Mouse (Mus musculus): ENCODE results near the gene Atp23. TPM values are rescaled to one million over a fixed set of nuclear protein-coding genes. Genes with fewer than 3 reads are reported as not detected.

Gene Atp23
- polyA plus RNA-seq, 2 experiments: 4.1 to 7.9 TPM

DNA sequence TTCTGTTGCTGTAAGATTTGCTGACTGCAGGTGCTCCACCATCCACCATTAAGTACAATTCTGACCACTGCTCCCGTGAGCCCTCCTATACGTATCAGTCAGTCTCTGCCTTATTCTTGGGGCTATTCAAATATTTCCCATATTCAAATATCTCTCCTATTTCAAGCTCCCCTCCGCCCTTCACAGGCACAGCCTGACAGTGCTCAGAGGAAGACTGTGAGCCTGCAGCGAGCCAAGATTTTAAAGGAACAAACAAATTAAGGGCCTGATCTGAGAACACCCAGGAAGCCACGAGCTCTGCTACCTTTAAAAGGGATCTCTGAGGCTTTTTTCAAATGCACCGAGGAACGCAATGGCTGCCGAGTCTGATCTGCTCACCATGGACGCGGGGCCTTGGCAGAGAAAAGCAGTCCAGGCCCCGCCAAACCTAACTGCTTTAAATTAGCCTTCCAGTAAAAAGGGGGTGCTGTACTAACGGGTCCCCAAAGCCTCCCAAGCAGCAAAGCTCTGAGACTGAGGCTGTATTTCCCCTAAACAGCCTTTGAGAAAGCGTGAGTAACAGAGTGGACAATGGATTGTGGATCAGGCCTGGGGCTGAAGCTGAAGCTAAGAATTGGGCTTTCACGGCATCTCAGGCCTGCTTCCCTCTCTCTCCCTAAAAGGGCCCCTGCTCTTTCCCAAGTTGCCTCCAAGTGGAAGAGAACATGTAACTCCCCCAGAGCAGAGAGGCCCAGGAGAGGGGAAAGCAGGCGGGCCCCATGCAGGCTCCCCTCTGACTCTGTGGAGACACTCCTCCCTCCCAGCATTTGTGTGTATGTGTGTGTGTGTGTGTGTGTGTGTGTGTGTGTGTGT is 29.3 kb upstream of the Atp23 start:
- no peaks in the 10 kb centered on the region for H3K9me3 ChIP-seq (ENCODE audit: control insufficient read depth, low read length)
- no peak overlapping the region for H3K4me2 ChIP-seq (ENCODE audit: low read depth)
- H3K27me3 ChIP-seq (ENCODE audit: control insufficient read depth, insufficient read depth, low read length): peaks cover 21% of the 10 kb centered on the region
- whole genome bisulfite sequencing (ENCODE audit: insufficient replicate concordance): 63% methylated on average over 15 of the region's 15 CpGs
- DNase-seq (ENCODE audit: low read depth in 3 of 3, low spot score in 3 of 3): no peak
- no peak overlapping the region for H3K9ac ChIP-seq (replicated peaks)
- ATAC-seq (ENCODE audit: insufficient read depth): no peak
- peaks cover 0 to 6% of the 10 kb centered on the region in 2 experiments; a peak in 2 of 4 replicates for H3K4me1 ChIP-seq (replicated peaks; ENCODE audit: control insufficient read depth in 2 of 2, insufficient read depth in 2 of 2, low read length in 1 of 2)
- H3K27ac ChIP-seq: no peak overlapping the region
- no peak overlapping the region for H3K4me3 ChIP-seq (ENCODE audit: insufficient read depth in 1 of 2, low read depth in 2 of 2, low read length in 2 of 2)
- H3K36me3 ChIP-seq (replicated peaks; ENCODE audit: control insufficient read depth, insufficient read depth, low read depth): no peaks in the 10 kb centered on the region
- TF ChIP-seq EP300 (IDR thresholded peaks at IDR 0.05; ENCODE audit: low read depth) (no peak), CTCF (IDR thresholded peaks at IDR 0.05; ENCODE audit: low read depth) (no peak)

DNA sequence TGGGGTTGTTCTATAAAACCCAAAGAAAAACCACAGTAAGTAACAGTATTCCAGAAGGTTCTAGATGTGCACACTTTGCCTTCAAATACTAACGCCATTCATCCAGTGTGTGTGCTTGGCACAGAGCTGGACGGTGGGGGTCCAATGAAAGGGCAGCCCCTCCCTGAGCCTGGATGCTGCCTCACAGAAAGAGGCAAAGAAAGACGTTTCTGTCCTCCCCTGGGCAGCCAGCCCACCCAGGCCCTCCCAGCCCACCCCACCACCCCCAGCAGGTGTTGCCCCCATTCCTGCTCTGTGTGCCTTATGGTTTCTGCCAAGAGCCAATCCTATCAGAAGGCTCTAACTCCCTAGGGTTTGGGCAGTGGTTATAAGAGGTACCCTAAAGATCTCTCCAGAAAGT is 28.4 kb upstream of the Atp23 start:
- no peaks in the 10 kb centered on the region for H3K9me3 ChIP-seq (ENCODE audit: control insufficient read depth, low read length)
- no peak overlapping the region for H3K9ac ChIP-seq (replicated peaks)
- no peak overlapping the region for H3K4me2 ChIP-seq (ENCODE audit: low read depth)
- H3K27ac ChIP-seq: no peak overlapping the region
- 40% methylated on average over 3 of the region's 3 CpGs for WGBS (ENCODE audit: insufficient replicate concordance)
- ATAC-seq (ENCODE audit: insufficient read depth): no peak
- H3K36me3 ChIP-seq (replicated peaks; ENCODE audit: control insufficient read depth, insufficient read depth, low read depth): no peaks in the 10 kb centered on the region
- TF ChIP-seq CTCF (IDR thresholded peaks at IDR 0.05; ENCODE audit: low read depth): no peak
- TF ChIP-seq EP300 (IDR thresholded peaks at IDR 0.05; ENCODE audit: low read depth): no peak
- H3K27me3 ChIP-seq (ENCODE audit: control insufficient read depth, insufficient read depth, low read length): peaks cover 21% of the 10 kb centered on the region
- H3K4me1 ChIP-seq (replicated peaks; ENCODE audit: control insufficient read depth in 2 of 2, insufficient read depth in 2 of 2, low read length in 1 of 2): peaks cover 0 to 6% of the 10 kb centered on the region in 2 experiments; a peak in 2 of 4 replicates
- no peak for DNase-seq (ENCODE audit: low read depth in 3 of 3, low spot score in 3 of 3)
- H3K4me3 ChIP-seq (ENCODE audit: insufficient read depth in 1 of 2, low read depth in 2 of 2, low read length in 2 of 2): no peak overlapping the region

DNA sequence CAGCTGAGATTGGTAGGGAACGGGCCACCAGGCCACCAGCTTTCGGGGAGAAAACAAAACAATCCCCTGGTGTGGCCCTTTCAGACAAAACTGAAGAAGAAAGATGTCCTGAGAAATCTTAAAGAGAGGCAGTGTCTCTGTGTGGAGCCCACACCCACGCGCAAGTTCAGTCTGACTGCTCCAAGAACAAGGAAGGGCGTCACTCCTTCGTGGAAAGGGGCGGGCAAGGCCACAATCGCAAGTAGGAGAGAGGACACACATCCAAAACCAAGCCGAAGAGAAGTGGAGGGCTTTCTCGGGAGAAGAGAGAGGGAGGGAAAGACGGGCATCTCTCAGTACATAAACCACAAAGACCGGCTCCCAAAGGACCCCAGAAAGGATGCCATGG is 27.7 kb upstream of the Atp23 start:
- Histone ChIP-seq H3K27me3 (ENCODE audit: control insufficient read depth, insufficient read depth, low read length) (peaks cover 21% of the 10 kb centered on the region), H3K27ac (no peak overlapping the region)
- WGBS (ENCODE audit: insufficient replicate concordance): 27% methylated on average over 12 of the region's 12 CpGs

DNA sequence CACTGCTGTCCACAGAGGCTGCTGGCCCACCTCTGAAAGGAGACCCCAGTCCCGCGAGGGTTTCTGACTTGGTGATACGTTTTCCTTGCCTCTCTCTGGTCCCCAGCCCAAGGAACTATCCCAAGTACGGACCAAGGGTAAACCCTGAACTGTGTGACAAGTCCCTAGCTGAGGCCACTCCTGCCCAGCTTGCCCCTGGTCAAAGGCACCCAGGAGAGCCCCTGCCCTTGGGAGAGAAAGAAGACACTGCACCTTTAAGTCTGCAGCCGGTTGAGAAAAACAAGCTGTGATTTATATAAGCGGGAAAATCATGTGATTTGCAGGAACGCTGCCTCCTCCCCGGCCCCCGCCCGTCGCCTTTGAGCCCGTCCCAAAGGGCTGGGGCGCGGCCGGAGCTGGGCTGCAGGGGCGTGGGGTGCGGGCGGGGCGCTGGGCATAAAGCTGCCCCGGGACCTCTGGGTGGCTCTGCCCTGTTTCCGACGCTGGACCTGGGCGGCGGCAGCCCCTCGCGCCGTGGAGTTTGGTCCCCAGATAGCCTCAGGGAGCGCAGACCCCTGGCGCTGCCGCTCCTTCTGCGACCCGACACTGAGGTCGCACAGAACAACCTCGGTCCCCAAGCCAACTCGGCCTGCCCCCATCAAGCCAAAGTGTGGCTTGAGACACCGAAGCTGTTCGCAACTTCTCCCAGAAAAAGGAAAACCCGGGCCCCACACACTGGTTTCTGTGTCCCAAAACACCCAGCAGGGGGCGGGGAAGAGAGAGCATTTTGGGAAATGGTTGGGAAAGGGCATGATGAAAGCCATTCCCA is 27.1 kb upstream of the Atp23 start:
- H3K27me3 ChIP-seq (ENCODE audit: control insufficient read depth, insufficient read depth, low read length): peaks cover 21% of the 10 kb centered on the region
- H3K27ac ChIP-seq: no peak overlapping the region
- no peak for DNase-seq (ENCODE audit: low read depth in 3 of 3, low spot score in 3 of 3)

More for the DNA sequence above, 27.7 kb upstream of the Atp23 start:
- DNase-seq (ENCODE audit: low read depth in 3 of 3, low spot score in 3 of 3): no peak
- no peaks in the 10 kb centered on the region for H3K9me3 ChIP-seq (ENCODE audit: control insufficient read depth, low read length)
- no peak overlapping the region for H3K9ac ChIP-seq (replicated peaks)
- peak overlapping the region; percentile 50 for H3K4me2 ChIP-seq (ENCODE audit: low read depth)
- H3K4me3 ChIP-seq (ENCODE audit: insufficient read depth in 1 of 2, low read depth in 2 of 2, low read length in 2 of 2): peak overlapping the region in 1 of 2 experiments; percentile 26; a peak in 1 of 4 replicates
- peaks cover 0 to 6% of the 10 kb centered on the region in 2 experiments; a peak in 2 of 4 replicates for H3K4me1 ChIP-seq (replicated peaks; ENCODE audit: control insufficient read depth in 2 of 2, insufficient read depth in 2 of 2, low read length in 1 of 2)
- no peak for ATAC-seq (ENCODE audit: insufficient read depth)
- no peaks in the 10 kb centered on the region for H3K36me3 ChIP-seq (replicated peaks; ENCODE audit: control insufficient read depth, insufficient read depth, low read depth)
- TF ChIP-seq CTCF (IDR thresholded peaks at IDR 0.05; ENCODE audit: low read depth): no peak
- TF ChIP-seq EP300 (IDR thresholded peaks at IDR 0.05; ENCODE audit: low read depth): no peak

More for the DNA sequence above, 27.1 kb upstream of the Atp23 start:
- Histone ChIP-seq H3K4me1 (replicated peaks; ENCODE audit: control insufficient read depth in 2 of 2, insufficient read depth in 2 of 2, low read length in 1 of 2) (peaks cover 0 to 6% of the 10 kb centered on the region in 2 experiments; a peak in 2 of 4 replicates), H3K9ac (replicated peaks) (no peak overlapping the region), H3K36me3 (replicated peaks; ENCODE audit: control insufficient read depth, insufficient read depth, low read depth) (no peaks in the 10 kb centered on the region), H3K4me2 (ENCODE audit: low read depth) (peak overlapping the region; percentile 50), H3K4me3 (ENCODE audit: insufficient read depth in 1 of 2, low read depth in 2 of 2, low read length in 2 of 2) (peak overlapping the region; percentile 26 to 46), H3K9me3 (ENCODE audit: control insufficient read depth, low read length) (no peaks in the 10 kb centered on the region)
- TF ChIP-seq EP300 (IDR thresholded peaks at IDR 0.05; ENCODE audit: low read depth) (no peak), CTCF (IDR thresholded peaks at IDR 0.05; ENCODE audit: low read depth) (peak; percentile 60)
- 2% methylated on average over 38 of the region's 39 CpGs for WGBS (ENCODE audit: insufficient replicate concordance)
- peak; percentile 31; the same call in 1 of the 2 replicates for ATAC-seq (ENCODE audit: insufficient read depth)
